Mouse (Mus musculus): Measurements from ENCODE around the gene Fcgrt.
"Not testable (repeated sequence)": the region's sequence is repeated elsewhere in the genome, so short reads cannot be mapped to it uniquely, and the experiment has no call there.

Fcgrt gene

DNA sequence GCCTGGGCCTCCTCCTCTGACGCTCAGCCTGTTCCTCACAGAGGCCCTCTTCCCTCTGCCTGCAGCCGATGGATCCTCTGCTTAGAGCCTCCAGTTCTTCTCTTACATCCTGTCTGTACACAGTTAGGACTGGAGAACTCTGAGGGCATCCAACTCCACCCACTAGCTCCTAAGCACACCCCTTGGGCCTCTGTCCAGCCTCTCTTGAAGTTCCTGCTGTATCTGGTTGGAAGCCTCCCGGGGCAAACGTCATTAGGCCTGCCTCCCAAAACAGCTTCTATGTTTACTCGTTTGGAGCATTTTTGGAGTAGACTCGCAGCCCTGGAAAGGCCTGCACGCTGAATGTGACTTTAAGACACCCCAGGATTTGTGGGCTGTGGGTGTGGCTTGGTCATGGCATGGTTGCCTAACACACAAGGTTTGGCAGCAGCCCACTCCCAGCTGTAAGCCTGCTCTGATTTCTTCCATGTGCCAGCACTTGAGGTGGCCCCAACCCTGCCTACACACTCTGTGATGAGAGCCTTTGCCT lies at the start of gene Fcgrt:
Gene Fcgrt, minus strand, starts transcription at position 200 of the 529 bp plus-strand sequence.
- DNase-seq (ENCODE audit: low read depth, low spot score): no peak

DNA sequence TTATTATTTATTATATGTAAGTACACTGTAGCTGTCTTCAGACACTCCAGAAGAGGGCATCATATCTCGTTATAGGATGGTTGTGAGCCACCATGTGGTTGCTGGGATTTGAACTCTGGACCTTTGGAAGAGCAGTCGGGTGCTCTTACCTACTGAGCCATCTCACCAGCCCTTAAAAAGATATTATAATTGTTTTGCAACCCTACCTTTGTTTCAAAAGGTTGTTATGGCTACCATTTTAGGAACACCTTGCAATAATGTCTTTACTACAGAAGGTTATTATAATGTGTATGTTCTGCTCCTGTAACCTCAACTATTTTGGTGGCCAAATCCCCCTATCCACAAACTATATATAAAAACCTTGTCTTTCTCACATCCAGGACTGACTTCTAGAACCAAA lies 49.4 kb upstream of the Fcgrt start:
- DNase-seq (ENCODE audit: low read depth, low spot score): not testable (repeated sequence)

DNA sequence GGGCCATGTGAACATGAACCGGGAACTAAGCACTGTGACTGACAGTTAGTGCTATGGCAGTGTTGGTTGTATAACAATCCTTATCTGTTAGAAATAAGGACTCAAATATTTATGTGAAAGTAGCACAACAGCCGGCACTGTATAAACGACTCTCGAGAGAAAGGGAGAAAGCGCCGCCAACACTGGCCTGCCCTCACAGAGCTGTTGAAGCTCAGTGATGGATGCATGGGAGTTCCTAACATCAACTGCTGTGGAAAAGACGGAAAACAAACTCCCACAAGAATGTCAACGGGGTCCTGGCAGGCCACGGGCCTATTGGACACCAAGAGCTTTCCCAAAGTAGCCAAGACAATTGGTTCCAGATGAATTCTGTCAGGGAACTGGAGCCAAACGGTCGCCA lies 47.7 kb upstream of the Fcgrt start:
- DNase-seq (ENCODE audit: low read depth, low spot score): no peak

DNA sequence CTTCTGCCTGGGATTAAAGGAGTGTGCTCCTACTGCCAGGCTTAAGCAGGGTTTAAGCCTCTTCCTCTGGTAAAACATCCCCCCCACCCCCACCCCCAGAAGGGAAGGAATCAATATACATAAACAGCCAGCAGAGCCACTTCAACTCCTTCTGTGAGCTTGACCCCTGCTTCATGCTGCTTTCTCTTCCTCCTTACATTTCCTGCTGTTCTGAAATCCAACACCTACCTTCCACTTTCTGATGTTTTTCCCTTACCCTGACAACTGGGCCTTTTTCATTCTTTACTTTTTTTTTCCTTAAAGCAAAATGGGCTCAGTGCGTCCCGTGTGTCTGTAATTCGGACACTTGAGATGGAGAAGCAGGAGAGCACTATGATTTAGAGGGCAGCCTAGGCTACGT lies 46.7 kb upstream of the Fcgrt start:
- no peak for DNase-seq (ENCODE audit: low read depth, low spot score)

DNA sequence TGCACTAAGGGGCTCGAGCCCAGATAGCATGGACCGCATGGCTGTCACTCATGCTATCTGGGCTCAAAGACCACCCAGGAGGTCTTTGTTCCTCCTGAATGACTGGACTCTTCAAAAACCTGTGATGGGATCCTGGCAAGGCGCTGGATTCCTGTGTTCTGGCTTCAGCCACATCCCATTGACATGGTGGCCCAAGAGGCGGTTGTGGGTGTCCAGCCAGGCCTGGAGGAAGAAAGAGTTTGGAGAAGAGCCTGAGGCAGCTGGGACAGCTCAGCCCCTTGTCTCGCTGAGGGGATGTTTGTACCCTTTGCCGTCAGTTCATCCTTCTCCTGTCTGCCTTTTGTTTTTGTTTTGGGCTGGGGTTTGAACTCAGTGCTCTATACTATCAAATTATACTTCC lies 45.9 kb upstream of the Fcgrt start:
- no peak for DNase-seq (ENCODE audit: low read depth, low spot score)

DNA sequence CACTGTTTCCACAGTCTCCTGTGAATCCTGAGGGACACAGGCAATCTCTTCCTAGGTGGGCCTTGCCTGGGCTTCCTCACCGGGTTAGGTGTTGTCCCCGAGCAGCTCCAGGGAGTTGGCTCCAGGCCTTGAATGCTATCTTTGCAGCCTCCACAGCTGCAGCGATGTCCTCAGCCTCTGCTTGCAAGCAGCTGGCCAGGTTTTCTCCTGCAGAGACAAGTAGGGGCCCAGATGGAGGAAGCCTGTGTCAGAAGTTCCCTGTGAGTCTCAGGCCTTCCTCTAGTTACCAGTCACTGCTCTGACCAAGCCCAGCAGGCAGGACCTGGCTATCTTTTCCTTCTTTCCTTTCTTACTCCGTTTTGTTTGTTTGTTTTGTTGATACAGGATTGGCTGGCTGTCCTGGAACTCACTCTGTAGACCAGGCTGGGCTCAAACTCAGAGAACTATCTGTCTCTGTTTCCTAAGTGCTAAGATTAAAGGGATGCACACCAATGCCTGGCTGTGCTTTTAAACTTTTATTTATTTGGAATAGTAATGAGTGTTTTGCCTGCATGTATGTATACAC lies 45.0 kb upstream of the Fcgrt start:
- no peak for DNase-seq (ENCODE audit: low read depth, low spot score)

DNA sequence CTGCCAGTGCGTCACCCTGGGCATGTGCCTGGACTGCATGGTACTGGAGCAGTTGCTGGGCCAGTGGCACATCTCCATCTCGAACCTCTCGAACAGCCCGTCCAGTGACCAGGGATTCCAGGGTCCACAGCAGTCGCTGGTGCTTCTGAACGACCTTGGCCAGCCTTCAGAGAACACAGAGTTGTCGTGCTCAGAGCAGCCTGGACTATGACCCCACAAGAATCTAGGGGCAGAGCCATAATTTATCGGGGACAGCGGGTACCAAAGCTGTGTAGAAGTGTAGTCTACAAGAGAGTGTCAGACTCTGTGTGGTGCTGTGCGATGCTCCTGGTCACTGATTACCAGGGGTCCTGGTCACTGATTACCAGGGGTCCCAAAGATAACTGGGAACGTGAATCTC lies 44.2 kb upstream of the Fcgrt start:
- DNase-seq (ENCODE audit: low read depth, low spot score): no peak

DNA sequence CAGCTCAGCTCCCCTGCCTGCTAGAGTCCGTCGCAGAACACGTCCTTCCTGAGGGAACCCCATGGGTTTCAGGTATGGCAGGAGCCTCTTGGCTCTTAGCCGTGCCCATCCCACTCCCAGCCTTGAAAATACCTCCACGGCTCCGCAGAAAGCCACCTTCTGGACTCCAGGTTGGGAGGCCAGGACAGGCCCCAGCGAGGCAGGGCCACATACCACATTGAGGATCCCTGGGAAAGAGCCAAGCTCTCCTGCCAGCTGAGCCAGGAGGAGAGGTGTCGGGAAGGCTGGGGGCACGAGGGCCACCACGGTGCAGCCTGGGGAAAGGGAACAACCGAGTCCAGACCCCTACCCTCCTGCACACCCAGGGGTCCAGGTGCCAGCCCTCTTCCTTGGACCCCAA lies 43.6 kb upstream of the Fcgrt start:
- no peak for DNase-seq (ENCODE audit: low read depth, low spot score)

DNA sequence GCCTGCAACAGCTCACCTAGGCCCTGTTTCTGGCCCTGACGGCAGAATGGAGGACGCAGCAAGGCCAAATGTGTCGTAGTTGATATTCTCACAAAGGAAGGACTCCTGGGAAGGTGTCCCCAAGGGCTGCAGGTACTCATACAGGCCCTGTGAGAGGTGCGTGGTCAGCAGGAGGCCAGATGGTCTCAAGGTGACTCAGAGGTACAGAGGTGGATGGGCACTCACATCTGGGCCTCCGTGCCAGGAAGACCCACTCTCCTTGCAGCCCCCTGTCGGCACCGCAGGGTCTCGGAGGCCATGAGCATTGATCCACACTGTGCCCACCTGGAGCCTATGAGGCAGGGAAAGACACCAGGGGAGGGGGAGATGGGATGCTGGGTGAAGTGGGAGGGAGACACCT lies 41.8 kb upstream of the Fcgrt start:
- no peak for DNase-seq (ENCODE audit: low read depth, low spot score)

DNA sequence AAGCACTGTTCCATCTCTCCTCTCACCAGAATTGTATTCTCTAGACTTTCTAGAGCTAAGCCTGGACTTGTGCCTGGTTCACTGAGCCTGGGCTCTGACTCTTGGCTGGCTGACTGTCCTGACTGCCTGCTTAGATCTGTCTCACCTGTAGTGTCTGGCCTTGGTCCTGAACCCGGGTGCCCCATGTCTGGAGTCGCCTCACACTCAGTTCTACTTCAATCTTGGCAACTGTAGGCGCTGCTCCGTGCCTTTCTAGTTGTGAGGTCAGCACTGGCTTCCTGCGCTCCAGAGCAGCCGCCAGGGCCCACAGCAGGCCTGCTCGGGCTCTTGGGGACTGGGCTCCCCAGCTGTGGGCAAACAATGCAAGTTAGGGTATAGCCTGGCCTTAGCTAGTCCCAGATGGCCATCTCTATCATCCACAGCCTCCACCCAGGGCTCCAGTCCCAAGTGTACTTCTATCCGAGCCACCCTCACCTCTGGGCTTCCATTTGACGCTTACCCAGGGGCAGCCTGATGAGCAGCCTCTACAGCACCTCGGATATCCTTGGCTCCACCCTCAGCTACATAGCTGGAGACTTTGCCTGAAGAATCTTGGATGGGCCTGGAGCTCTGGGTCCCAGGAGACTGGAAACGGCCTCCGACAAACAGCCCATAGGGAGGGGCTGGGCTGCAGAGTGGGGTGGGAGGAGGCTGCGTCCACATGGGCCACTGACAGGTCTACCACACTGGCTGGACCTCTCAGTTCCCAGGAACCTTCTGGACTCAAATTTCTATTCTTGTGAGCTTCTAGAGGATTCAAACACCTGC lies 40.9 kb upstream of the Fcgrt start:
- no peak for DNase-seq (ENCODE audit: low read depth, low spot score)

DNA sequence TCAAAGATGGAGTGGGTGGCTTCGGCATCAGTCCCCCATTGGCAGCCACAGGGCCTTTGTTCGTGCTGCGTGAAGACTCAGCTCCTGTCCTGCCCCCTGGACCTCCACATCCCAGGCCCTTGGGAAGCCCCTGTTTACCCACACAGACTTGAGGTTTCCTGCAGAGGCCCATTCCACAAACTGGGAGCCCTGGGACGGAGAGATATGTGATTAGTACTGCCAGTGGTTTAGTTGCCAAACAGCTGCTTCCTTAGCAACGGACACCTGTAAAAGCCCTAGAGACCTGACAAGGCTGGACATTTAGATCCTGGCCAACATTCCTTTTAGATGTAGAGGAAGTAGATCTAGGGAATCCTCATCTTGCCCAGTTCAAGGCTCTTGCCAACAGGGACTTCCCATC lies 38.3 kb upstream of the Fcgrt start:
- no peak for DNase-seq (ENCODE audit: low read depth, low spot score)

DNA sequence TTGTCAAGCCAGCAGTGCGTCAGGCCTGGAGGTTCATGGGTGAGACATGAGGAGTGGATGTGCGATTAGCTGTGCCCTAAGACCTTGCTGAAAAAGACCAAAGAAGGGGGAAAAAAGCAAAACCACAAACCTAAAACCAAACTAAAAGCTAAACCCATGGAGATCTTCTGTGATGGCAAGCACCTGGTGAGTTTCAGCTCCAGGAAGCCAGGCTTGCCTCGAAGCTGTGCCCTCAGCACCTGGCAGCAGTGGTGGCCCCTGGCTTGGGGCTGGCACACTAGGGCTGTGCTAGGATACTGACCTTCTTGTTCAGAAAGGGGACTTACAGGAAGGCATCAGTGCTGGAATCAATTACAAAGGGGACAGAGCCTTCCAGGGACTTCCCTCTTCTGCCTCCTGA lies 37.7 kb upstream of the Fcgrt start:
- no peak for DNase-seq (ENCODE audit: low read depth, low spot score)

DNA sequence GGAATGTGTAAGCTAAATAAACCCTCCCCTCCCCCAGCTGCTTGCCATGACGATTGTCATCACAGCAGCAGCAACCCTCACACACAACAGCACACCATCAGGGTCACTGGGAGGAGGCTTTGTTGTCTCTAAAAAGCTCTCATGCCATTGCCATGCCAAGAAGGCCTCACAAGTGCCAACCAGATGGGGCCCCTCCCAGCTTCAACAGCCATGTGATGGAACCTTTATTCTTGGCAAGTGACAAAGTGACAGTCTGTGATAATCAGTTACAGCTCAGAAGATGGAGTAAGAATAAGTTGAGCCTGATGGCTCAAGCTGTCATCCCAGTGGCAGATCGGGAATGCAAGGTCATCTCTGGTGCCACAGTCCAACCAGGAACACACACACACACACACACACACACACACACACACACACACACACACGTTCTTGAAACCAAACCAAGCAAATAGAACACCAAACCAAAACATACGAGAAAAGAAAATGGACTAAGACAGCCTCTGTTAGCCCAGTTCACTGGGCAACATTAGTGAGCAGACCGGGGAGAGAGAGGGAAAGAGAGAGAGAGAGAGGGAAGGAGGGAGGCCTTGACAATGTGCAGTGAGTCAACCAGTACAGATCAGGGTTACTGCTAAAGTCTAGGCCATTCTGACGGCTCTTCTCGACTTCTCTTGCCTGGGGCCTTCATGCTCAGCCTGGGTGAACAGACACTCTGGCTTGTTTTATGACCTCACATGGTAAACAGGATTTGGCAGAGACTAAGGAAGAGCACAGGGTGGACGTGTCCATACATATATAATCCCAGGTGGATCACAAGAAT lies 36.5 kb upstream of the Fcgrt start:
- DNase-seq (ENCODE audit: low read depth, low spot score): no peak

DNA sequence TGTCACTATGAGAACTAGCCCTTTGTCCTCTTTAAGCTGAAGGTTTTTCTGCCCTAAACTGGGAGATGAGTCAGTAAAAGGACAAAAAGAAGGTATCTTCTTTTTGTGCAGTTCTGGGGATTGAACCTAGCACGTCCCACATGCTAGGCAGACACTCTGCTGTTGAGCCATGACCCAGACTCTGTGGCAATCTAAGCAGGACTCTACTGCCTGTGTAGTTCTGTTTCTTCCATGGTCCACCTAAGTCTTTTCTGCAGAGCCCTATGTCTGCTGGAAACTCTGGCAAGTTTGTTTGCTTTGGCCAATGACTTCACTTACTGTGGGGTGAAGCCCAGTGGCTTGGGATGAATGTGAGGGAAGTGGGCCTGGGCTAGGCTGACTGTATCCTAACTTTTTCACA lies 34.8 kb upstream of the Fcgrt start:
- no peak for DNase-seq (ENCODE audit: low read depth, low spot score)

DNA sequence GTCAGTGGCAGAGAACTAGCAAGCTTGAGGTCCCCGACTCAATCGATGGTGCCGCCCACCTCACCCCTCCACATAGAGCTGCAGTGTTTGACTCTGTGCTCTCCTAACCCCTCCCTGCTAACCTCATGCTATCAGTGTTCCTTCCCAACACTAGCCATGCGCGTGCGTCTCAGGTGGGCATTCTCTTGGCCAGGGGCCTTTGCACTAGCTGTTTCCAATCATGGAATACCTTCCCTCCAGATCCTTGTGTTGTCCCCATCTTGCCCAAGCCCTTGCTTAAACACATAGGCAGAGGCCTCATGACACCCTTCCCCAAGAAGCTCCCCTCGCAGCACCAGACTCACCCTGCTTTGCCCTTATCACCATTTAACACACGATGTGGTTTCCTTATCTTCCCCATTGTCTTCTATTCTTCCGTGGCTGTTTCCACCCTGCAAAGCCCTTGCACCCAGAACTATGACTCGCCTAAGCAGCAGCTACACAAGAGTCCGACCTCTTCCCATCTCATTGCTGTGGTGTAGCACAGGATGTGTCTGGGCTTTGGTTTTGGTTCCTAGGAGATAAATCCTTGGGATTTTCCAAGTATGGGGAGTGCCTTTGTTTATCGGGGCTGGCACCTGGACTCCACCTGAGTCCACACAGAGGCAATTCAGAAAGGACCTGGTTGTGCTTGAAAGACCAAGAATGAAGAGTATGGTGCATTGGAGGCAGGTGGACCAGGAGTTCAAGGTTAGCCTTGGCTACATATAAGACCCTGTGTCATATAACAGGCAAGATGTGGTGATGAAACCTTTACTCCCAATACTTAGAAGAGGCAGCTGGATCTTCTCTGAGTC lies 33.7 kb upstream of the Fcgrt start:
- no peak for DNase-seq (ENCODE audit: low read depth, low spot score)

DNA sequence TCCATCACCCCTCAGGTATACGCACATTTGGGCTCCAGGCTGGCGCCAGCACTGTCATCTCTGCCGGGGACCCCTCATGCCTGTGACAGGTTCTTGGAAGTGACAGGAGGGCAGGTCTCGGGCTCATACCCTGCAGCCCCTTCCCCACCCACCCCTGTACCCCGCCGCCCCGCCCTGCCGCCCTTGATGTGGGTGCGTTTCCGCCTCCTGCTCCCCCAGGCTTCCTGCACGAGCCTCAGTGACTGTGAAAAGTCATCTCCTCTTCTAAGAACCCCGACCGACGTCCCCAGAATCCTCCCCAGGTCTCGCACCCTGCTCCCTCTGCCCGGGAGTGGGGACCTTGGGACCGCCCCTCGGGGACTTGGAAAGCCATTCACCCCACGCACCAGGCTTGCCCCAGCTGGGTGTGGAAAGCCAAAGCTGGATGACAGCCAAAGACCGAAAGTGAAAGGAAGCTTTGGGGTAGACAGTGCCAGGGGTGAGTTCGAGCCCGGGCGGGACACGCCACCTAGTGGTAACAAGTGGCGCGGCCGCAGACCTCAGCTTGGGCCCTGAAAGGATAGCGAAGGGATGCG lies 32.4 kb upstream of the Fcgrt start, which contains the start of the genes Gm45713 and Flt3l:
Gene Gm45713, minus strand, starts transcription at position 239 of the 575 bp plus-strand sequence.
Gene Flt3l, minus strand, starts transcription at position 440 of the 575 bp plus-strand sequence.
- no peak for DNase-seq (ENCODE audit: low read depth, low spot score)

DNA sequence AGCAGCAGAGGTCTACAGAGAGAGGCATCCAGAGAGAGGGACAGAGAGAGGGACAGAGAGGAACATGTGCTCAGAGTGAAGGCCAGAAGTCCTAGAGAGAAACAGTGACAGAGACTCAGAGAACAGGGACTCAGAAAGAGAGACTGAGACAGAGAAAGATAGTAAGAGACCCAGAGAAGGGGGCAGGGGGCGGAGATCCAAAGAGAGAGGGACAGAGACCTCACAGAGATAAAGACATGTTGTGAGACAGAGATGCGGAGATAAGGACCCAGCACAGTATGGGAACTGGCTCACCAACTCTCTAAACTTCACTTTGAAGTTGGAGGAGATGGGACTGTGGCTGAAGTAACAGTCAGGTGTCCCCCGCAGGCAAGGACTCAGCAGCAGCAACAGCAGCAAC lies 31.7 kb upstream of the Fcgrt start:
- no peak for DNase-seq (ENCODE audit: low read depth, low spot score)

DNA sequence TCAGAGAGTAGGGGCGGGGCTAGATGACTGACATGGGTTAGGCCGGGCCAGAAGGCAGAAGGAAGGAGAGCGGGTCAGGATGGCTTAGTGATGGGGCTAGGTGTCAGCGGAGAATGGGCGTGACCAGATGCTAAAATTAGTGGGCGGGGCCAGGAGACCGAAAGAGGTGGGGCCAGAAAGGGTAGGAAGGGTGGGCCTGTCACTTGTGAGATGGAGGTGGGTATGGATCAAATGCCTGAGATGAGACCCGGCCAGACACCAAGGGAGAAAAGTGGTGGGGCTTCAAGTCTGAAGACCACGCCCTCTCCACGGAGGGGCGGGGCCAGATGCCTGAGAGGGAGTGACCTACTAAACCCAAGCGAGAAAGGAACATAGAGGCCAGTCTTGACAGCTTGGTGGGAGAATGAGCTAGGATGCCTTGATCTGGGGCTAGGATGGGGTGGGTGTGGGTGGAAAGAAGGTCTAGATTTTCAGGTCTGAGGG lies 30.9 kb upstream of the Fcgrt start:
- no peak for DNase-seq (ENCODE audit: low read depth, low spot score)

DNA sequence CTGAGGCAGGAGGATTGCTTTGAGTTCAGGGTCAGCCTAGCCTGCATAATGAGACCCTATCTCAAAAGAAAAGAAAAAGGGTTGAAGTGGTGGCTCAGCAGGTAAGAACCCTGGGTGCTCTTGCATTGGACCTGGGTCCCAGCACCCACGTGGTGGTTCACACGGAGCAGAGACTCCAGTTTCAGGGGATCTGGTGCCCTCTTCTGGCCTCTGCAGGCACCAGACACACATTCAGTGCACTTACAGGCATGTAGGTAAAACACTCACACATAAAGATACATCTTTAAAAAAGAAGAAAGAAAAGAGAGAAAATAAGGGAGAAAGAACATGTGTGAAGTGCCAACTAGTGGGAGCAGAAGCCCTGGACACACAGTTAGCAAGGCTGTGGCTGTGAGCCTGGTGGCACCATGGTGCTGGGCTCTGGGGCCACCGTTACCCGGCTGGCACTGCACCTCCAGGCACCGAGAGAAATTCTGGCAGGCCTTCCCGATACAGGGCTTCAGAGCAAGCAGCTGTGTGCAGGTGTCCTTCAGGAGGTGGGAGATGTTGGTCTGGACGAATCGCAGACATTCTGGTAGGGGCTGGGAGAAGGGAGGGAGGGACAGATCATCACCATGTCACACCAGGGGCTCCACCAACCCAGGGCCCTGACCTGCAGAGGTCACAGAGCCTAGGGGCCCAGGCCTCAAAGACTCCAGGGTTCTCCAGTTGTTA lies 30.0 kb upstream of the Fcgrt start:
- DNase-seq (ENCODE audit: low read depth, low spot score): no peak

DNA sequence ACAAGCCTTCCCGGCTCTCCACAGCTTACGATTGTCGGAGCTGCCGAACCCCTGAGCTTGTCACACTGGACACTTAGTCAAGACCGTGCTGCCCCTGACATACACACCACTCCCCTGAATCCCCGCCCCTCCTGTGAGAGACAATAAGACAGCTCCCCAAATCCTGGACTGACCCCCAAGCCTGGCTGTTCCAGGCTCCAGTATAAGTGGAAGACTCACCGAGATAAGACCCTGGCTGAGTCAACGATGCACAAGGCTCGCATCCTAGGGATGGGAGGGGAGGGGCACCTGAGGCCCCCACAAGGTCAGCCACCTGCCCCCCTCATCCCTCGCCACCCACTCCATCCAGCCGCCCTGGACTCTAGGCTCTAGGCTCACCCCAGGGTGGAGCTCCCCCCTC lies 28.2 kb upstream of the Fcgrt start:
- DNase-seq (ENCODE audit: low read depth, low spot score): no peak
